Mouse (Mus musculus) brain, embryonic 14.5 days (tissue): ENCODE results near the gene Runx1. TPM values are rescaled to one million over a fixed set of nuclear protein-coding genes. Genes with fewer than 3 reads are reported as not detected.

Experiments
- DNase-seq: peaks from one replicate; pipeline ENCODE4 v3.0.0-alpha.2; 2011; ENCODE audit warnings: low read depth
- CTCF ChIP-seq: fragments of 200-500 bp; IDR thresholded peaks from 2 replicates; pipeline ENCODE4 v1.5.1; 2012; ENCODE audit warnings: inconsistent platforms, mild to moderate bottlenecking, moderate library complexity, borderline replicate concordance; ENCODE audit not compliant: insufficient read depth, insufficient read length; ENCODE audit errors: extremely low read depth
- POLR2A ChIP-seq: fragments of 200-500 bp; IDR thresholded peaks from 2 replicates; pipeline ENCODE4 v1.6.1; 2012; ENCODE audit warnings: mild to moderate bottlenecking, inconsistent platforms, borderline replicate concordance; ENCODE audit not compliant: poor library complexity, insufficient read depth, insufficient read length, severe bottlenecking; ENCODE audit errors: extremely low read depth
- polyA plus RNA-seq: library from polyadenylated mRNA; depleted of rRNA; stranded (reverse); fragments of >200 nt; gene quantifications from 2 replicates; pipeline ENCODE4 v1.2.3, GENCODE M21; 2012; rRNA removed

Runx1 gene
- polyA plus RNA-seq, result 0.48 and 1.4 TPM in 2 replicates

DNA sequence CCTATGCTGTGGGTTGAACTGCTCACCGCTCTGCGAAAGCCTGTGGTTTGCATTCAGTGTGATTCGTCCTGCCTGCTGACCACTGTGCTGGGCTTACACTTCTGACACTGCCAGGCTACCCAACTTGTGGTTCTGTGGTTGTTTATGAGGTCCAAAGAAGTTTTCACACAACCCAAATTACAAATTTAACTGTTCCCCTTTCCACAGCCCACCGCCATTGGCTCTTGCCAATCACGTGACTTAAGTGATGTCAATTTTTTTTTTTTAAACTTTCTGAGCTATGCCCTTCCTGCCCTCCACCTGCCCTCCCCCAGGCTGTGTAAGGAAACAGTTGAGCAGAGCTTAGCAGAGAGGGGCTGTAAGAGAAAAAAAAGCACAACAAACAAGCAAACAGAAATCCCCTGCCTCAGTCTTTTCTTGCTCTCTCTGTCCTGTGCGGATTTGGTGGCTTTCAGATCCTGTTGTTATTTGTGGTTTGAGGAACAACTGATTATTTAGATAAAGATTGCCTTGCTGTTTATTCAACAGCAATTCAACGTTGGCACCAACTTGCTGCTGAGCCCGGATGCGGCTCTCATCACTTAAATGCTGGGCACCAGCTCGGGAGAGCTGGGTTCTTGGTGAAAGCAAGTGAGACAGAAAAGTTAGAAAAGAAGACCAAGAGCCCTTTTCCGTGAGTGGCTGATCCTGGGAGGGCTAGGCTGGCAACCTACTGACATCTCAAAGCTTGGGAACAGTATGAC lies at the start of gene Runx1:
Gene Runx1 (minus strand): TSS at position 242 of the 743 bp plus-strand sequence.
- TF ChIP-seq POLR2A, result no peak
- TF ChIP-seq CTCF, result no peak
- DNase-seq, result no peak

GRCm38 (mm10) chr16:92874015-92874414 lies 48.1 kb upstream of the Runx1 start:
- TF ChIP-seq CTCF (no peak), POLR2A (no peak)

DNA sequence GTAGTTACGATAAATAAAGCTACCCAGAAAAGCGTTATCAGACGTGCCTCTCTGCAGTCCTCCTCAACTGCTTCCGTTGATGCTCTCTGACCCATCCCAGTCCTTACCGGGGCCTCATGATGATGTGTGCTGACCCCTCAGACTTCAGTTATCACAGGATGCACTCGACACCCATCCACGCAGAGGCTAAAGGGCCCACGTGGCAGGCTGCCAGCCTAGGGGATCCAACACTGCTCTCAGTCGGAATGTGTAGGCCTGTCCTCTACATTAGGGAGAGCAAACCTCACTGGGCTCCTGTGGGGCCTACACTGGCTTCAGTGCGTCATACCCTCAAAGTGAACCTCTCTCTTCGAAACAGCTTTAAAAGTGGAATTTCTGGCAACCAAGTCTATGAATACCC lies 45.8 kb upstream of the Runx1 start:
- DNase-seq, result no peak
- no peak for TF ChIP-seq POLR2A
- TF ChIP-seq CTCF, result no peak

More at GRCm38 (mm10) chr16:92874015-92874414, 48.1 kb upstream of the Runx1 start:
- DNase-seq, result no peak

GRCm38 (mm10) chr16:92868550-92868949 lies 42.6 kb upstream of the Runx1 start:
- no peak for DNase-seq
- TF ChIP-seq CTCF (no peak), POLR2A (no peak)

DNA sequence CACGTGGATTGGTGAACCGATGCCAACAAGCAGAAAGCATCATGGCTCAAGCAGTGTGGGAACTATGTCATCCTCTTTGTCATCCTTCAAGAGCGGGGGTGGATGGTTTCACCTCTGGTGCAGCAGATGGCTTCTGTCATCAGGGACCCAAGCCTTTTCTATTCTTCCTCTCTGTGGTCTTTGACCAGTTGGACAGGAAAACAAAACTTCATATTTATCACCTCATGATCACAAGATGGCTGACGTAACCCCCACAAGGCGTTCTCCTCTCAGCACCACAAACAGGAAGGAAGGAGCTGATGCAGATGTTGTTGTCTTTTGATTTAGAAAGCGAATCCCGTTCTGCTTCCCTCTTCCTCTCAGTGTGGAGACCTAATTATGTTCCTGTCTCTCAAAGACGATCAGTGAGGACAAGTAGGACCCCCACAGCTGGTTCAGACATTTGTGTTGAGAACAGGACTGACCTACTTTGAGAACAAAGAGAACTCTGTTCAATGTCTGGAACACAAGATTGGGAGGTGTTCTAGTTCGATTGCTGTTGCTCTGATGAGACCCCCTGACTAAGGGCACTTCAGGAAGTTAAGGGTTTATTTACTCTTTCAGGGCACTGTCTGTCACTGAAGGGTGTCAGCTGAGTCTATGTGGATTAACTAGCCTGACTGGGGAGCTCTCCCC lies 41.4 kb upstream of the Runx1 start:
- TF ChIP-seq POLR2A, result no peak
- no peak for TF ChIP-seq CTCF
- no peak for DNase-seq

- TF ChIP-seq POLR2A (no peak), CTCF (no peak)
Observed at GRCm38 (mm10) chr16:92865314-92865713, 39.4 kb upstream of the Runx1 start.

DNA sequence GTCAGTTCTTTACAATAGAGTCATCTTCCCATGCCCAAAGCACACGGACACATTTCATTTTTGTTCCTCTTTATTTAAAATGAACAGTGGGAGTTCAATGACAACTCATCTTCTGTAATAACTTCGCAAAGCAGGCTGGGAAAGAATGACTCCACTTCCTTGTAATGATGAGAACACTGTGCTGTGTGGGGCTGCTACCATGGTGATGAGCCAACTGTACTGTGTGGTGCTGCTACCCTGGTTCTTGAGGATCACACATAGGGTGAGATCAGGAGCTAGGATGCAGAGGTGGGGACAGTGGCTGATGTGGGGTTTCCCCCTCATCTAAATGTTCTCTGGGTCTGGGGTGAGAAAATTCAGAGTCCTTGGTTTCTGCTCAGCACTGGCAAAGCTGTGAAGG lies 38.2 kb upstream of the Runx1 start:
- TF ChIP-seq CTCF (no peak), POLR2A (no peak)
- DNase-seq, result no peak

More at GRCm38 (mm10) chr16:92865314-92865713, 39.4 kb upstream of the Runx1 start:
- no peak for DNase-seq

- no peak for DNase-seq
- TF ChIP-seq CTCF, result no peak
- no peak for TF ChIP-seq POLR2A
Observed at GRCm38 (mm10) chr16:92863179-92863578, 37.2 kb upstream of the Runx1 start.

DNA sequence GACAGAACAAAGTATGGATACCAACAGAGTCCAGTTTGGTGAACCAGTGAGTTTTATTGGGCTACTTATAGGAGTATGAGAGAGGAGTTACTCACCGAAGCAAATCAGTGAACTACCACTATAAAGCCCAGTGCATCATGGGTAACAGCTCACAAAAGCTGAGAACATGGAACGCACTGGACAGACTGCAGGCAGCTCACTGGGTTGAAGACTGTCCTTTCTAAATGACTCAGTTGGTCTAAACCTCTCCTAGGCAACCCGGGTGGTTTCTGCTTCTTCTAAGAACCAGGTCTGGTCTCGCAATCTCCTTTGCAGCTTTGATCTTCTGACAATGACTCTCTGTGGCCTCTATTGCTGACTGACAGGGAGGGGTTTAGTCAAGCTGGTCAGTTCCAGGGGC lies 36.5 kb upstream of the Runx1 start:
- DNase-seq, result no peak
- TF ChIP-seq POLR2A (no peak), CTCF (no peak)

- no peak for DNase-seq
- TF ChIP-seq CTCF (no peak), POLR2A (no peak)
Observed at GRCm38 (mm10) chr16:92861571-92861970, 35.6 kb upstream of the Runx1 start.

DNA sequence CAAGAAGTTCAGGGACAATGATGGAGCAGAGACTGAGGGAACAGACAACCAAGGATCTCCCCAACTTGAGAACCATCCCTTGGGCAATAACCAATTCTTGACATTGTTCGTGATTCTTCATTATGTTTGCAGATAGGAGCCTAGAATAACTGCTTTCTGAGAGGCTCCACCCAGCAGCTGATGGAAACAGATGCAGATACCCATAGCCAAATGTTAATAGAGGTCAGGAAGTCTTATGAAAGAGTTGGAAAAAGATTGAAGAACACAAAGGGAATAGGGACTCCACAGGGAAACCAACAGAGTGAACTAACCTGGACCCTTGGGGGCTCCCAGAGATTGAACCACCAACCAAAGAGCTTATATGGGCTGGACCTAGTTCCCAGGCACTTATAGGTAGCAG lies 34.7 kb upstream of the Runx1 start:
- no peak for TF ChIP-seq CTCF
- TF ChIP-seq POLR2A, result no peak

DNA sequence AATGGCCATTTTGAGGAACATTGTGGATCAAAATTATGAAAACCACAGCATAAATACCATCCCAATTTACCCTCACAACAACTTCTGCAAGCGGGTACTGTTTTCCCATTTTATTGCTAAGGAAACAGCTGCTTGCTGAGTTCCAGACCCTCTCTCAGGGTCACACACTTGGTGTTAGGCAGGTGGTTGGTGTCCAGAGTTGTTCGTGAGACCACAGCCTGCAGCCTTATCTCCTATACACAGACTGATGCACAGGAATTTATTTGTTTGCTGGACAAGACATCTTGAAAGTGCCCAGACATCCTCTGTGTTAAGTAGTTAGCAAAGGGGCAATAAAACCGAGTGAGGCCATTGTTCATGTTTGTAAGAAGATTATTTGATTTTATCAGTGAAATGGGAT lies 30.8 kb upstream of the Runx1 start:
- TF ChIP-seq POLR2A (no peak), CTCF (no peak)
- no peak for DNase-seq

More for the DNA sequence above, 34.7 kb upstream of the Runx1 start:
- no peak for DNase-seq

GRCm38 (mm10) chr16:92852276-92852675 lies 26.3 kb upstream of the Runx1 start:
- no peak for DNase-seq
- TF ChIP-seq POLR2A, result no peak
- TF ChIP-seq CTCF, result no peak
